Comparison of ENCODE assay signal across 8 mouse cellular contexts in the genomic region with DNA sequence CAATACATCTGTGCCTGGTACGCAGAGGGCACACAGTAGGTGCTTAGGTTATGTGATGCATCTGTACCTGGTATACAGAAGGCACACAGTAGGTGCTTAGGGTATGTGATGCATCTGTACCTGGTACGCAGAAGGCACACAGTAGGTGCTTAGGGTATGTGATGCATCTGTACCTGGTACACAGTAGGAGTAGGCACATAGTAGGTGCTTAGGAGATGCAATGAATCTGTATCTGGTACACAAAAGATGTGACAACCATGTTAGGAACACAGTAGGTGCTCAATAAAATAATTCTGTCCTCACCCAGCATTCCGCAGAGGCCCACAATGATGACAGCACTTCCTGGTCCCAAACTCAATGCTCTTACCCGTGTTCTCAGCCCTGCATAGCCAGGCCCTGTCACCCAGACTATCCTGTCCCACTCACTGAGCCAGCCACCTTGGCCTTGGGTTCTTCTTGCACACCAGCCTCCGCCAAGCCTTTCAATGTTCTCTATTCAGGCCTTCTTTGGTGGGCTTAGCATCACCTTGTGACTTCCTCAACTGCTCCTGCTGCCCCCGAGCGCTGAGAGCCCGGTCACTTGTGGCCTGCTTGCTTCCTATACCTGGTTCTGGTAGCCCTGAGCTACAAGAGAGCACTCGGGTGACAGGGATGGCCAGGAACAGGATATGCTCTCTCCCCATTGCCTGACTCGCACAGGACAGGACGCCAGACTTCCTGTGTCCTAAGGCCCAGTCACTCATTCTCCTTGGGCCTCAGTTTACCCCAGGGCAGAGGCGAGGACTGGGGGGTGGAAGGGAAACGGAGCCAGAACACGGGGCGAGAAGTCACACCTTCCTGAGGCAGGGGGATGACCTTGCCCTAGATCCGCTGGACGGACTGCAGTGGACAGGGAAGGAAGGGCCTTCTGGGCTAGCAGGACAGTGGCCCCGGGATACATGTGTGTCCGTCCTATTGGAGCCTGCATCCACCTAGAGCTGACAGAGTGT. TPM values are rescaled to one million over a fixed set of nuclear protein-coding genes. Genes with fewer than 3 reads are reported as not detected.
DNase-seq lines count a peak whose midpoint lies in the region; ATAC-seq and TF ChIP-seq lines count a peak whose summit lies in the region.
"Had no signal": no experiment of that assay in that cellular context is flagged by ENCODE, and none has a peak within 500 bp of the region (broad histone marks: within the 10 kb centered on the region; RNA-seq: fewer than 3 reads in every experiment).

No protein-coding gene starts in this region.

- no peak overlapping the region for H3K9ac ChIP-seq in kidney, postnatal 0 days (ENCODE audit: low read depth, low read length)
- H3K9ac ChIP-seq in embryonic facial prominence, embryonic 15.5 days: no peak overlapping the region
- H3K9ac ChIP-seq in hindbrain, embryonic 14.5 days: no peak overlapping the region
- no peak overlapping the region for H3K9ac ChIP-seq in neural tube, embryonic 12.5 days

- no peak overlapping the region for H3K4me2 ChIP-seq in kidney, postnatal 0 days (ENCODE audit: low read length)
- no peak overlapping the region for H3K4me2 ChIP-seq in embryonic facial prominence, embryonic 15.5 days (replicated peaks)
- H3K4me2 ChIP-seq in hindbrain, embryonic 14.5 days (replicated peaks): no peak overlapping the region
- 0 out of 2 replicates have a peak overlapping the region, but pooled peaks have one; percentile 16 for H3K4me2 ChIP-seq in neural tube, embryonic 12.5 days (replicated peaks)

- no peak for TF ChIP-seq CTCF in kidney, postnatal 0 days (IDR thresholded peaks at IDR 0.05; ENCODE audit: low read depth)

- H3K36me3 ChIP-seq in kidney, postnatal 0 days (ENCODE audit: insufficient read depth, low read length): no peaks in the 10 kb centered on the region
- H3K36me3 ChIP-seq in embryonic facial prominence, embryonic 15.5 days: no peaks in the 10 kb centered on the region
- H3K36me3 ChIP-seq in hindbrain, embryonic 14.5 days (replicated peaks; ENCODE audit: control insufficient read depth, insufficient read depth): no peaks in the 10 kb centered on the region
- no peaks in the 10 kb centered on the region for H3K36me3 ChIP-seq in neural tube, embryonic 12.5 days

- no peak for DNase-seq in kidney, postnatal 0 days (ENCODE audit: low spot score)
- DNase-seq in kidney, adult 11 months: no peak
- no peak for DNase-seq in hindbrain, embryonic 14.5 days (ENCODE audit: low spot score)
- DNase-seq in adrenal gland, postnatal 36 days: no peak
- DNase-seq: thymus, adult 18-20 months had no signal

- ATAC-seq in kidney, postnatal 0 days (replicated peaks; ENCODE audit: low FRiP score, low read depth): no peak
- no peak for ATAC-seq in embryonic facial prominence, embryonic 15.5 days (ENCODE audit: insufficient number of reproducible peaks, low FRiP score, low TSS enrichment, low read depth)
- ATAC-seq in hindbrain, embryonic 14.5 days (ENCODE audit: low FRiP score): no peak
- ATAC-seq in neural tube, embryonic 12.5 days (ENCODE audit: low FRiP score, low read depth): no peak
- no peak for ATAC-seq in activated CD4-positive, CD25-positive, alpha-beta regulatory T cell, adult 4 months

- peaks cover 22% of the 10 kb centered on the region; the same call in 1 of the 2 replicates for H3K4me1 ChIP-seq in kidney, postnatal 0 days (replicated peaks; ENCODE audit: insufficient read depth, low read length)
- peaks cover 53% of the 10 kb centered on the region for H3K4me1 ChIP-seq in embryonic facial prominence, embryonic 15.5 days
- H3K4me1 ChIP-seq in hindbrain, embryonic 14.5 days (replicated peaks; ENCODE audit: control insufficient read depth, insufficient read depth, low read length): peaks cover 18% of the 10 kb centered on the region
- H3K4me1 ChIP-seq in neural tube, embryonic 12.5 days: peaks cover 42% of the 10 kb centered on the region

- H3K9me3 ChIP-seq in kidney, postnatal 0 days (replicated peaks; ENCODE audit: low read length): no peaks in the 10 kb centered on the region
- H3K9me3 ChIP-seq in embryonic facial prominence, embryonic 15.5 days (replicated peaks): no peaks in the 10 kb centered on the region
- no peaks in the 10 kb centered on the region for H3K9me3 ChIP-seq in hindbrain, embryonic 14.5 days (ENCODE audit: control insufficient read depth, low read length)
- H3K9me3 ChIP-seq in neural tube, embryonic 12.5 days: no peaks in the 10 kb centered on the region

- no peak overlapping the region for H3K4me3 ChIP-seq in kidney, postnatal 0 days (replicated peaks; ENCODE audit: low read depth, low read length)
- H3K4me3 ChIP-seq in embryonic facial prominence, embryonic 15.5 days (replicated peaks): no peak overlapping the region
- no peak overlapping the region for H3K4me3 ChIP-seq in hindbrain, embryonic 14.5 days (replicated peaks; ENCODE audit: low read length)
- H3K4me3 ChIP-seq in neural tube, embryonic 12.5 days: no peak overlapping the region

- H3K27ac ChIP-seq in kidney, postnatal 0 days: peak overlapping the region; percentile 90
- peak overlapping the region; percentile 84 for H3K27ac ChIP-seq in embryonic facial prominence, embryonic 15.5 days (replicated peaks)
- 0 out of 2 replicates have a peak overlapping the region, but pooled peaks have one; percentile 74 for H3K27ac ChIP-seq in hindbrain, embryonic 14.5 days
- peak overlapping the region; percentile 74; the same call in 1 of the 2 replicates for H3K27ac ChIP-seq in neural tube, embryonic 12.5 days

- H3K27me3 ChIP-seq in kidney, postnatal 0 days (ENCODE audit: insufficient read depth, low read length): no peaks in the 10 kb centered on the region
- H3K27me3 ChIP-seq in embryonic facial prominence, embryonic 15.5 days: peaks cover 20% of the 10 kb centered on the region
- H3K27me3 ChIP-seq in hindbrain, embryonic 14.5 days (ENCODE audit: control insufficient read depth, insufficient read depth, low read length): peaks cover 12% of the 10 kb centered on the region
- peaks cover 21% of the 10 kb centered on the region for H3K27me3 ChIP-seq in neural tube, embryonic 12.5 days (replicated peaks)

- 85% methylated on average over 19 of the region's 19 CpGs for WGBS in kidney, postnatal 0 days
- 83% methylated on average over 19 of the region's 19 CpGs for WGBS in embryonic facial prominence, embryonic 15.5 days
- WGBS in hindbrain, embryonic 14.5 days: 89% methylated on average over 19 of the region's 19 CpGs
- WGBS in neural tube, embryonic 12.5 days: 89% methylated on average over 19 of the region's 19 CpGs

RNA-seq across cellular contexts. Expression of gene Crybb3, which starts 52.6 kb away (rescaled TPM):
- polyA plus RNA-seq in kidney, postnatal 0 days (2015; fragmentation: Nextera tagmentation; extraction: Ambion mirVana): 0.71 and 1.1 TPM in 2 replicates
- polyA plus RNA-seq in embryonic facial prominence, embryonic 15.5 days (2015; fragmentation: Nextera tagmentation; extraction: Ambion mirVana): 5.0 and 5.4 TPM in 2 replicates
- polyA plus RNA-seq in hindbrain, embryonic 14.5 days (2014; fragmentation: Nextera tagmentation; extraction: Ambion mirVana): 0.57 and 0.99 TPM in 2 replicates
- 0.32 and 0.42 TPM in 2 replicates for polyA plus RNA-seq in neural tube, embryonic 12.5 days (2016; fragmentation: Nextera tagmentation; extraction: Ambion mirVana)
- 1 to 10 TPM in 1 of 2 experiments, not detected in 1; 1.9 TPM for total RNA-seq in adrenal gland, postnatal 36 days (2021)
- not detected for polyA plus RNA-seq in activated CD4-positive, CD25-positive, alpha-beta regulatory T cell, adult 4 months (2017; shearing (Covaris generic))
